Mouse (Mus musculus) heart, postnatal 36 days (tissue): ENCODE measurements around the gene Gm17482. TPM values are rescaled to one million over a fixed set of nuclear protein-coding genes. Genes with fewer than 3 reads are reported as not detected.
A peak's percentile ranks its signal among the peaks of the same experiment; 100 is the strongest.
"Not testable (repeated sequence)": the region's sequence is repeated elsewhere in the genome, so short reads cannot be mapped to it uniquely, and the experiment has no call there.

Experiments
- DNase-seq, 2 experiments: peaks; one replicate each; pipeline ENCODE4 v3.0.0; 2021 to 2022
- intact Hi-C: fragments of 180-260 bp; cut with DNase I; formaldehyde crosslinking; loops from one replicate; pipeline ENCODE4 v1.15.1; 2025
- total RNA-seq, 2 experiments: library from RNA; stranded (reverse); gene quantifications; 2 replicates each; pipeline ENCODE4 v1.2.3; 2021

The Gm17482 gene
- total RNA-seq, result not detected

- DNase-seq, result no peak
- intact Hi-C loops, result loop anchor here (1.0 kb wide), 2 partner anchors 41 to 312 kb away; no protein-coding TSS in a partner anchor
Measured at GRCm38 (mm10) chr6:115227043-115227442, at the start of gene Gm17482. Gene Gm17482 (plus strand): TSS chr6:115227343.

- DNase-seq, result peak; percentile 13 to 30
- intact Hi-C loops, result no loop called here
Measured at GRCm38 (mm10) chr6:115178826-115179225, 48.3 kb upstream of the Gm17482 start.

GRCm38 (mm10) chr6:115181094-115181493 lies 46.0 kb upstream of the Gm17482 start:
- intact Hi-C loops, result no loop called here
- DNase-seq, result no peak

- intact Hi-C loops, result no loop called here
- no peak for DNase-seq
Measured at GRCm38 (mm10) chr6:115191111-115191510, 36.0 kb upstream of the Gm17482 start.

- DNase-seq, result no peak
- intact Hi-C loops, result no loop called here
Measured at GRCm38 (mm10) chr6:115200753-115201152, 26.4 kb upstream of the Gm17482 start.

GRCm38 (mm10) chr6:115203029-115203428 lies 24.1 kb upstream of the Gm17482 start:
- no peak for DNase-seq
- intact Hi-C loops, result no loop called here

- intact Hi-C loops, result no loop called here
- DNase-seq, result no peak
Measured at GRCm38 (mm10) chr6:115210187-115210586, 17.0 kb upstream of the Gm17482 start.

GRCm38 (mm10) chr6:115210820-115211219 lies 16.3 kb upstream of the Gm17482 start:
- DNase-seq, result no peak
- intact Hi-C loops, result no loop called here

- intact Hi-C loops, result no loop called here
- DNase-seq, result no peak
Measured at GRCm38 (mm10) chr6:115212132-115212903, 14.8 kb upstream of the Gm17482 start.

- no peak for DNase-seq
- intact Hi-C loops, result no loop called here
Measured at GRCm38 (mm10) chr6:115213129-115213528, 14.0 kb upstream of the Gm17482 start.

- DNase-seq, result no peak
- intact Hi-C loops, result no loop called here
Measured at GRCm38 (mm10) chr6:115221215-115221641, 5.9 kb upstream of the Gm17482 start.

GRCm38 (mm10) chr6:115225519-115225918 lies 1.6 kb upstream of the Gm17482 start:
- intact Hi-C loops, result loop anchor here (2.0 kb wide), 1 partner anchor 51 kb away; no protein-coding TSS in a partner anchor

GRCm38 (mm10) chr6:115227529-115227928 lies 386 bp downstream of the Gm17482 start:
- peak; percentile 84 to 85 for DNase-seq
- intact Hi-C loops, result loop anchor here (1.0 kb wide), 2 partner anchors 41 to 312 kb away; no protein-coding TSS in a partner anchor

More at GRCm38 (mm10) chr6:115225519-115225918, 1.6 kb upstream of the Gm17482 start:
- DNase-seq, result no peak

GRCm38 (mm10) chr6:115230557-115230956 lies 3.4 kb downstream of the Gm17482 start:
- intact Hi-C loops, result loop anchor here (5.0 to 10.0 kb wide), 3 partner anchors 132 to 1414 kb away; partner anchors contain the start of genes Cand2 and Pparg

GRCm38 (mm10) chr6:115231836-115232235 lies 4.7 kb downstream of the Gm17482 start:
- no peak for DNase-seq
- intact Hi-C loops, result loop anchor here (5.0 to 10.0 kb wide), 3 partner anchors 130 to 1413 kb away; partner anchors contain the start of genes Cand2 and Pparg

More at GRCm38 (mm10) chr6:115230557-115230956, 3.4 kb downstream of the Gm17482 start:
- no peak for DNase-seq

GRCm38 (mm10) chr6:115232562-115232961 lies 5.4 kb downstream of the Gm17482 start:
- intact Hi-C loops, result loop anchor here (5.0 to 10.0 kb wide), 3 partner anchors 130 to 1412 kb away; partner anchors contain the start of genes Cand2 and Pparg
- no peak for DNase-seq

- peak; percentile 58 to 62 for DNase-seq
- intact Hi-C loops, result loop anchor here (10.0 kb wide), 1 partner anchor 1406 kb away; no protein-coding TSS in a partner anchor
Measured at GRCm38 (mm10) chr6:115238031-115239027, 11.2 kb downstream of the Gm17482 start.

GRCm38 (mm10) chr6:115239335-115239734 lies 12.2 kb downstream of the Gm17482 start:
- intact Hi-C loops, result loop anchor here (10.0 kb wide), 1 partner anchor 1405 kb away; no protein-coding TSS in a partner anchor

GRCm38 (mm10) chr6:115240431-115240830 lies 13.3 kb downstream of the Gm17482 start:
- DNase-seq, intact Hi-C loops: not testable (repeated sequence)

More at GRCm38 (mm10) chr6:115239335-115239734, 12.2 kb downstream of the Gm17482 start:
- no peak for DNase-seq

- no peak for DNase-seq
- intact Hi-C loops, result no loop called here
Measured at GRCm38 (mm10) chr6:115241131-115241699, 14.1 kb downstream of the Gm17482 start.
